Mouse (Mus musculus) megakaryocyte-erythroid progenitor cell, adult 5-6 weeks (primary cell): ENCODE measurements at regions not wholly inside any gene's neighbourhood (a gene's known extent, or its start where the extent isn't known, plus 50 kb on each side); places are given as distances from the start of the nearest gene placed in this dataset.

ENCODE experiments used
- ATAC-seq: replicated peaks from 2 replicates; pipeline ENCODE4 v1.8.0; 2016; ENCODE audit warnings: mild to moderate bottlenecking, inconsistent platforms; ENCODE audit not compliant: severe bottlenecking, poor library complexity, low FRiP score, low TSS enrichment

DNA sequence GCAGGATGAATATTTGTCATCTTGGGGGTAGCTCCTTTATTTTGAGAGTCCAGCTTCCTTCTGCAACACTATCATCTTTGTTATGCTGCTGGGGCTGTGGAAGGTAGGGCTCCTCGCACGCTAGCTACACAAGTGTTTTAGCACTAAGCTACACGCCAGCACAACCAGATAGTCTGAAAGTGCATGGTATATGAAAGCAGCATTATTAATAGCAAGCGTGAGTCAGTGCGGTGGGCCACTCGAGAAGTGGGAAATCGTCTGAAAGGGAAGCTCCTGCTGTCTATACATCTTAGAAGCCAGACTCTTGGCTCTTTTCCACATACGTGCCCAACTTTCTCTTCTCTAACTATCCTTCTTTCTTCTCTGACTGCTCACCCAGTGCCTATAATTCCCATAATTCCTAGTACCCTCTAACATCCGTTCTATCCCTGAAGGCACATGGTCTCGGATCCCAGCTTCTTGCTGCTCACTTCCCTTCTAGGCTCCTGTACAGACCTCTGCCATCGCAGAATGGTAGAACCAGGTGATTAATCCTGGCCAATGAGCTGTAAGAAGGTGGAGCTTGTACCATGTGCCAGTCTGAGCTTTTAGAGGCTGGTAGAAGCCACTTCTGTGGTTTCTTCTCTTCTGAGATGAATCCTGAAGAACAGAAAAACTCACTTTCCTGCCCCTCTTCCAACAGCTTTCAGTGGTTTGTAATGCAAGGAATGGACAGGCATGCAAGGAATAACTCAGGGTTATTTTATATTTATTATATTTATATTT, 55.5 kb downstream of the E030025P04Rik start:
- ATAC-seq = no peak

DNA sequence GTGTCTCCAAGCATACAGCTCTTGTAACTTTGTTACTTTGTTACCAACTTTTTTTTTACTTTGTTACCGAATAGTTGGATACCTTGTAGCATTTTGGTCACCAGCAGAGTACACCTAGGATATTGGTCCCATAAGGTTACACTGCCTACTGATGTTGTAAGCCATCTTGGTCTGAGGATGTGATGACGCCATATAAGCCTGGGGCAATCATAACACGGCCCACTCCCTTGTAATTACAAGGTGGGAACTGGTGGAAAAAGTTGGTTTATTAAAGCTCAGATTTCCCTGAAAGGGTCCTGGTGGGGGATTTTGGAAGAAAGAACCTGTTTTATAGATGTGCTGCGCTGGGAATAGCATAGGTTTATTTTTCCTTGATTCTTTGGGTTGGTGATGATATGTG, 62.2 kb downstream of the E030025P04Rik start:
- ATAC-seq = no peak

DNA sequence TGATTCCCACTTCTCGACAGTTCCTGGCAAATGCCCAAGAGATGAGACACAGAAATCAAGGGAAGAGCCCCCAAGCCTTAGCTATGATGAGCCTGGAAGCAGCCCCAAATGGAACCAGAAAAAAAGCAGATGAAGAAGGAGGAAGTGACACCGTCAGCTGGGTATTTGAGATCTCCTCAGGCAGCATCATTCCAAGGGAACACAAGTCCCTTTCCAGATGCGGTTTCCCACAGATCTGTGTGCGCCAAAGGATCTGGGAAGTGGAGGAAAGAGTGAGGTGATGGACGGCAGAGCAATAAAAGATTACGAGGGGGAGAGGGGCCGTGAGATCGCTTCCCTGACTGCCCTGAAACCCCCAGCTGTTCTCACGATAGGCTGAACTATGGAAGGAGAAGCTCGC, 62.7 kb downstream of the E030025P04Rik start:
- ATAC-seq = no peak

DNA sequence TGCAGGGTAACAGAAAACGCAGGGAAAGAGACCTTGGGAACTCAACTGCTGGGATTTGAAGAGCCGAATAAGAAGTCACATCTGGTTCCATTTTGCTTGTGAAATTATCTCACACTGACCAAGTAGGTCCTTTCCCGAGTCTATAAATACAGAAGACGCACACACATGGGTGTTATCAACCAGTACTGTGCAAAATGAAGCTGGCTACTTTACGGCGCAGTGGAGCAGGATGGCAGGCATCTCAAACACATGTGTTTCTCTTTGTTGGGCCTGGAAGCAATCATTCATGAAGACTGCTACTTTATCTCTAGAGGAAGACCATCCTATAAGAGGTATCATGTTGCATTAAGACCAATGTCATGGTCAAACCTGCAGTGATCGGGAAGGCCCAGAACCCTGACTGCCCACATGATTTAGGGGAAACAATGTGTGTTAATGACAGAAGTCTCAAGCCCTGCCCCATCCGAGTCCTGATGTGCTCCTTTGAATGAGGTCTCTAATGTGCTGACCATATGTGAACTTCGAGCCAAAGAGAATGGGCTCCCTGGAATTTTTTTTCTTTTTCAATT, 63.2 kb downstream of the E030025P04Rik start:
- ATAC-seq = no peak

GRCm38 (mm10) chr11:109079466-109079865, 64.7 kb downstream of the E030025P04Rik start:
- no peak for ATAC-seq

DNA sequence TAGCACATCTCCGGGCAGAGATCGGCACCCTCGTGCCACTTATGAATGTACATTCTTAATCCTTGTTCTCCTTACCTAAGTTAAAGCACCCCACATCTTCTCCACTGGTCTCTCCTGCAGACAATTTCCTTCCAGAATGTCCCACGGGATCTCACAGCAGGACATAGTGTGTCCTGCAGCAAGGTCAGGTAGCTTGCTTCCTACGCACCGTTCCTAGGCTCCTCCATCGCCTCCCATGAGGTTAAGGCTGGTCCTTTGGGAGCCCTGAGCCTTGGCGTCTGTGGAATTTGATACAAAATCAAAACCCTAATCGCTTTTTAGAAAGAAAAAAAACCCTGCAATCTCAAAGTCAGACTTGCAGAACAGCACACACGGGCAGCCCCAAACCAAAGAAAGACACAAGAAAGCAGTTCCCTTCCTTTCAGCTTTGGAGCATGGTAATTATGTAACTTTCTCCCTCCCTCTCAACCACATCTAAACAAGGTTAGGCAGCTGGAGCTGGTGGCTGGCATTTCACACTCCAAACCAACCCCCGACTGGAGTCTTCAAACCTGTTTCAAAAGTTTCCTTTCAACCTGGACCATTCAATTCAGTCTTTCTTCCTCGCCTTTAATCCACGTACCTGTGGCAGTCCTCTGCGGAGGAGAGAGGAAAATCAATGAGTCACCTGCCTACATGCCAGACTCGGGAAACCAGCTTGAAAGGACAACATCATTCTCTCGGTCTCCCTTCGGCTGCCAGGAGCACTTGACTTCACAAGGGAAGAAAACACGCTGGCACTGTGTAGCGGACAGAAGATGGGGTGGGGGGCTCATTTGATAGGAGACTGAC, 67.4 kb downstream of the E030025P04Rik start:
- no peak for ATAC-seq

DNA sequence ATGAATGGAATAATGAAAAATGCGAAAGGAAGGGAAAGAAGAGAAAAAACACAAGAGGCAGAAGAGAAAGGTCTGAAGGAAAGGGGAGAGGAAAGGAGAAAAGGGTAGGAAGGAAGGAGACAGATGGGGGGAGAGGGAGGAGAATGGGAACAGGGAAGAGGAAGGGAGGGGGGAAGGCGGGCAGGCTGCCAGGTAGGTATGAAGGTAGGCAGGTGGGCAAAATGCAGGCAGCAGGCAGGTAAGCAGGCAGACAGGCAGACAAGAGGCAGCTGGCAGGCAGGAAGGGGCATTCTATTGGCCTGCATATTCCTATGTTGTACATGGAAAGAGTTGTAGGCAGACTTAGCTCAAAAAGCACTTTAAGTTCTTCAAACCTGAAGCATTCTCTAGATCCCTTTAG, 72.8 kb downstream of the E030025P04Rik start:
- ATAC-seq = no peak

DNA sequence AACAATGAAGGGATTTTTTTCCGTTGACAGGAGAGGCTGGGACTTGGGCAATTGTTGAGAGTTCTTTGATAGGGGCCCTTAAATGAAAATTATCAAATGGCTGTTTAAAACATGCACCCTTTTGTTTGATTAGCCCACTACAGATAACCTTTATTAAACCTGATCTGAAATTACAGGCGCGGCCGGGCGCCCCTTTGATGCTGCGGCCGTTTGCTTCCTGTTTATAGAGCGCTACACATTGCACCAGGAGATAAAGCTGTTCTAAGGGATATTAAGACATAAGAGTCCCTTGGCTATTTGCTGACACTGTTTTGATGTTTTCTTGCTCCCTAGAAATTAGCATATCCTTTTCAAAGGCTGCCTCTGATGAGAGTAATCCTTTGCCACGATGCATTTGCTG, 73.8 kb downstream of the E030025P04Rik start:
- no peak for ATAC-seq

DNA sequence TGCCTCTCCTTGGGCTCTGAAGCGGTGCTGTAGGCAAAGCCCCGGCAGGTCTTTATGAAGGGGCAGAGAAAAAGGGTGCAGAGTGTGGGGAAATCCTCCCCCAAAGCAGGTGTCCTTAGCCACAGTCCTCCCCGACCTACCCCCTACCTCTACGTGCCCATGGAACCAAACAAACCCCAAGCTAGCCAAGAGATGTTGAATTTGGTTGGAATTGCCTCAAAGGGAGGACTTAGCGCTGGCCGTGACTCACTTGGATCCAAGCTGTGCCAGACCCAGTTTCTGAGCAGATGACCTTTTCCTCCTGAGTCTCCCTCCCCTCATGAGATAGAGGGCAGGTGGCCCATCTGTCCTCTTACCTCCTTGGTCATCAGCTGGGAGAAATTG, 74.9 kb downstream of the E030025P04Rik start:
- no peak for ATAC-seq

- no peak for ATAC-seq
Measured at GRCm38 (mm10) chr11:109068371-109069325, 75.5 kb downstream of the E030025P04Rik start.

- ATAC-seq = no peak
Measured at GRCm38 (mm10) chr11:109067733-109068132, 76.4 kb downstream of the E030025P04Rik start.

DNA sequence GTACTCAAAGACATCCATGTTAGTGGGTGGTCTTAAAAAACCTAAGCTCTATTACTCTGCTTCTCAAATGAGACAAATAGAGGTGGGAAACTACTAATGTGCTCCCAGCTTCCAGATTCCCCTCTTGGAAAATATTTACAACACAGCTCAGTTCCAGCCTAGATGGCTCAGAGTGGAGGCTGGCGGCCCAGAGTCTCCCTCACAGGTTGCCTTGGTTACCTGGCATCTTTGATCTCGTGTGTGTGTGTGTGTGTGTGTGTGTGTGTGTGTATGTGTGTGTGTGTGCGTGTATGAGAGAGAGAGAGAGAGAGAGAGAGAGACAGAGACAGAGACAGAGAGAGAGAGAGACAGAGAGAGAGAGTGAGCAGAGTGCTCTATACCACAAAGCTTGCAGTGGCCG, 82.2 kb downstream of the E030025P04Rik start:
- ATAC-seq = no peak

GRCm38 (mm10) chr11:109060527-109060908, 83.7 kb downstream of the E030025P04Rik start:
- ATAC-seq = no peak

DNA sequence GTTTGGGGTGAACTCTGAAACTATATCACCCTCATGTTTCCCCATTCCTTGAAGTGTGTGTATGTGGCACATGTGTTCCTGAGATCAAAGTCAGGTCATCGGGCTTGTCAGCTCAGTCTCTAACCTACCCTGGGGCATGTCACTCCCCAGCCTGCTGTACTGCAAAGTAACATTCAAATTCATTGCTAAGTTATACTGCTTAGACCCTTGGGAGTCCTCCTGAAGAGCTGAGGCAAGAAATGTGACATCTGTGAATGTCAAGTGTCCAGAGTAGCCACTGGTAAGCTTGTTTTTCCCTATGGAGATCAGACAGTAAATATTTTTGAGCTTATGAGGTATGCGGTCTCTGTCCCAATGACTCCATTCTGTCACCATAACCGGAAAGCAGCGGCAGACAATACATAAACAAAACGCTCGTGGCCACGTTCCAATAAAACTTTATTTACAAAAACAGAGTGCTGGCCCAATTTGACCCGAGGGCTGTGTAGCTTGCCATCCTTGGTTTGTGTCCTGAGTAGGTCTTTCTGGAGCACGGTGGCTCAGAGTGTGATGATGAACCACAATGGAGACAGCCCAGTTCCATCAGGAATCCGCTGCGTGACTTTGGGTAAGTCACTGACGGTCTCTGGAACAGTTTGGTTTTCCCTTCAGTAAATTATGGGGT, 84.2 kb downstream of the E030025P04Rik start:
- no peak for ATAC-seq

GRCm38 (mm10) chr11:109058021-109058420, 86.1 kb downstream of the E030025P04Rik start:
- no peak for ATAC-seq

GRCm38 (mm10) chr11:109048257-109049101, 95.7 kb downstream of the E030025P04Rik start:
- ATAC-seq = no peak

DNA sequence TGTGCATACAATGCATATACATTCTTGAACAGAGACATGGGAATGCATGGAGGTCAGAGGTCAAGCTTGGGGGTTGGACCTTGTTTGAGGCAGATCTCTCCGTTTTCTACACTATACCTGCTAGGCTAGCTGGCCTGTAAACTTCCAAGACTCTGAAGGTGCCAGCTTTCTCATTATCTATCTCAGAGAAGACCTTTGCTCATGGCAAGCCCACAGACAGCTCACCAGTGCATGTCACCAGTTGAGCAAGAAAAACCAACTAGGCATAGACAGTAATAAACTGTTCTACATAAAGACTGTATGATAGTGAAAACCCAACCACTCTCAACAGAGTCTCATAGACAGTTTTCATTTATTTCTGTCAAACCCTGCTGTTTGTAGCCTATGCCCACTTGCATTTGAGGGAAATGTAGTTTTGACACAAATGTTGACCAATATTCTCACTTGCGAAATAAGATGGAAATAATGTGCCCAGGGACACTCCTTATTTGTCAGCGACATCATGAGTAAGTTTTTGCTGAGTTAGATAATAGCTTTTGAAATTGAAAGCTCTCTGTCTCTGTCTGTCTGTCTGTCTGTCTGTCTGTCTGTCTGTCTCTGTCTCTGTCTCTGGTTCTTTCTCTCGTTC, 96.6 kb downstream of the E030025P04Rik start:
- no peak for ATAC-seq

GRCm38 (mm10) chr11:109046446-109046845, 97.7 kb downstream of the E030025P04Rik start:
- no peak for ATAC-seq
